Mouse (Mus musculus) forebrain, embryonic 12.5 days (tissue): ENCODE measurements around the gene Epb41l2. TPM values are rescaled to one million over a fixed set of nuclear protein-coding genes. Genes with fewer than 3 reads are reported as not detected.

Experiments used
- ATAC-seq: fragments of 200-750 bp; cut with Nextera tagmentation; 2 replicates; pipeline ENCODE4 v1.8.0; 2017; ENCODE audit warnings: moderate TSS enrichment; ENCODE audit not compliant: low FRiP score
- H3K27ac ChIP-seq: fragments of 300-500 bp; sonication (generic); 2 replicates; pipeline ENCODE4 v1.5.1; 2016; ENCODE audit warnings: mild to moderate bottlenecking
- H3K27me3 ChIP-seq: fragments of 300-500 bp; sonication (generic); 2 replicates; pipeline ENCODE4 v1.6.1; 2016; ENCODE audit warnings: mild to moderate bottlenecking
- H3K36me3 ChIP-seq: fragments of 300-500 bp; sonication (generic); replicated peaks from 2 replicates; pipeline ENCODE4 v1.6.1; 2016; ENCODE audit warnings: mild to moderate bottlenecking
- H3K4me1 ChIP-seq: fragments of 300-500 bp; sonication (generic); 2 replicates; pipeline ENCODE4 v1.6.1; 2016
- H3K4me2 ChIP-seq: fragments of 300-500 bp; sonication (generic); 2 replicates; pipeline ENCODE4 v1.6.1; 2016; ENCODE audit warnings: mild to moderate bottlenecking, moderate library complexity
- H3K4me3 ChIP-seq: fragments of 300-500 bp; sonication (generic); replicated peaks from 2 replicates; pipeline ENCODE4 v1.5.1; 2016; ENCODE audit warnings: mild to moderate bottlenecking
- H3K9ac ChIP-seq: fragments of 300-500 bp; sonication (generic); 2 replicates; pipeline ENCODE4 v1.6.1; 2016; ENCODE audit warnings: mild to moderate bottlenecking
- H3K9me3 ChIP-seq: fragments of 300-500 bp; sonication (generic); 2 replicates; pipeline ENCODE4 v1.6.1; 2016
- WGBS: fragments of 180-500 bp; shearing (Covaris S2); methylation state at CpG from one replicate; pipeline ENCODE4 v1.1.7; 2016; 5-methylcytosine and 5-hydroxymethylcytosine counted together
- polyA plus RNA-seq: library from polyadenylated mRNA; unstranded; fragments of >200 nt; fragmentation: Nextera tagmentation; extraction: Ambion mirVana; gene quantifications from 2 replicates; pipeline ENCODE4 v1.2.1, GENCODE M21; 2016

The Epb41l2 gene
- polyA plus RNA-seq, 1 experiment from 2014 or later, result 42.7 TPM

DNA sequence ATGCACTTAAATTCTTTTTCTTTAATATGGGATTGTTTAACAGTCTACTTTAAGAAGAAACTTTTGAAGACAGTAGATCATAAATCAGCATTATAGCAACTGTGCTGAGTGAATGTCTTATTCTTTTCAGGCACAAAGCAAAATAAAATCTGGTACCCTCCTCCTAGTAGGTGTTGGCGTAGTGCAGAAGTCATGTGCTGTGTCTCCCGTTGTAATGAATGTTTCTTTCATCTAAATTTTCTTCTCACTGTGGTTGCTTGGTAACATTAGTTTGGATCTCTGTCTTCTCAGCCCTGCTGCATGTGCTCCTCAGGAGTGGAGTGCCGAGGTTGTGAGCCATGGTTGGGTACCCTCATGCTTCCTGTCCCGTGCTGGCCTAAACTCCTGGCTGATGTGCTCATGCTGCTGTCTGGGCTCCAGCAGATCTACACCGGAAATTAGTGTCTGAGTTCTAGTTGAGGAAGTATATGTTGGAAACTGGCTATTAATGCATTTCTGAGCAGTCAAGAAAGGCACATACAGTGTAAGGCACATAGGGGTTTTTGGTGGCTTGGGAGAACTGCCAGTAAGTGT lies 87.4 kb downstream of the Epb41l2 start:
- Histone ChIP-seq H3K4me3 (no peak overlapping the region), H3K9me3 (no peaks in the 10 kb centered on the region), H3K9ac (no peak overlapping the region), H3K27ac (no peak overlapping the region), H3K4me2 (no peak overlapping the region), H3K4me1 (no peaks in the 10 kb centered on the region), H3K27me3 (no peaks in the 10 kb centered on the region), H3K36me3 (no peaks in the 10 kb centered on the region)
- WGBS, result 83% methylated on average over 5 of the region's 5 CpGs
- ATAC-seq, result no peak

DNA sequence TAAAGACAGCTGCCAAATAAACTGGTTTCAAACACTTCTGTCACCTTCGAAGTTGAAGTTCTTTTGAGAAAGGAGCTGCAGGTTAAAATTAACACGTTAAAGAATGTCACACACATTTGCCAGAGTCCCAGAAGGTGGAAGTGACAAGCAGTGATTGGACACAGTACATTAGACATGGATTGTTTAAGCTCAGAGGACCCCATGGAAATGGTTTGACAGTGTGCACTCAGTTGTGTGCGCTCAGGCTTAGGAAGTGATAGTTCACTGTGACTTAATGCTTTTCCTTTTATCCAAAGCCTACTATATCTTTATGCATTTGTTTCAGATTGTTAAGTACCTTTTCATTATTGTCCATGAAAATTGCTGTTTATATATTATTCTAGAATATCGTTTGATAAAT lies 89.1 kb downstream of the Epb41l2 start:
- ATAC-seq, result no peak
- Histone ChIP-seq H3K27me3 (no peaks in the 10 kb centered on the region), H3K9me3 (no peaks in the 10 kb centered on the region), H3K4me3 (no peak overlapping the region), H3K27ac (no peak overlapping the region), H3K9ac (no peak overlapping the region), H3K36me3 (no peaks in the 10 kb centered on the region), H3K4me2 (no peak overlapping the region), H3K4me1 (no peaks in the 10 kb centered on the region)
- 80% methylated on average over 4 of the region's 4 CpGs for WGBS

DNA sequence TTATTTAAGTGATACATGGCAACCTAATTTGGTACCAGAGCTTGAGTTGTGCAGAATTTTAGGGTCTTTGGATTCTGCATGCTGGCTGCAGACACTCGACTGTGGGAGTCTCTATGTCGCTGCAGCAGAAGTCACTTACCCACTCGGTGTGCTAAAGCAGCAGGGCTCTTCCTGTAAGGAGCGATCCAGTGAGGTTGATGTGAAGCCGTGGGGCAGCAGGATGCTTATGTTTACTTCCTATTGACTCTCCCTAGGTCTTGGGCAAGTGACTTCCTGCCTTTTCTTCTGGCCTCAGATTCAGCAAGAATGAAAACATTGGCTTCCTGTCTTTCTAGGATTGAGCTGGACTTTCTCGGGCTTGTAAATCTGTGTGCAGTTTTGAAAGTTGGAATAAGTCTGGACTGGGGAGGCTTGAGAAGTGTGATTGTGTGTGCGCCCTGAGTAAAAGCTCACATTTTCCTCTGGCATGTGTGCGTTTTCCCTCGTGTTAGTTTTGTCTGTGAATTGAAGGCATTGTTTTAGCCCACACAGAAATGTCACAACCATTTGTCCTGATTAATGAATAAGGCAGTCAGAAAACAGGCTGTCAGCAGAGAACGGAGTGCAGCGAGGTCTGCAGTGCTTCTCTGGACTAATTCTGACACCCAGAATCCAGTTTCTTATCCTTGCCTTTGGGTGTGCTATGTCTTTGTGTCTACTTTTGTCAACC lies 89.9 kb downstream of the Epb41l2 start:
- Histone ChIP-seq H3K4me1 (no peaks in the 10 kb centered on the region), H3K27me3 (no peaks in the 10 kb centered on the region), H3K9ac (no peak overlapping the region), H3K9me3 (no peaks in the 10 kb centered on the region), H3K4me3 (no peak overlapping the region), H3K27ac (peak overlapping the region; percentile 19; the same call in 1 of the 2 replicates), H3K36me3 (no peaks in the 10 kb centered on the region), H3K4me2 (no peak overlapping the region)
- ATAC-seq, result no peak
- WGBS, result 63% methylated on average over 11 of the region's 11 CpGs

DNA sequence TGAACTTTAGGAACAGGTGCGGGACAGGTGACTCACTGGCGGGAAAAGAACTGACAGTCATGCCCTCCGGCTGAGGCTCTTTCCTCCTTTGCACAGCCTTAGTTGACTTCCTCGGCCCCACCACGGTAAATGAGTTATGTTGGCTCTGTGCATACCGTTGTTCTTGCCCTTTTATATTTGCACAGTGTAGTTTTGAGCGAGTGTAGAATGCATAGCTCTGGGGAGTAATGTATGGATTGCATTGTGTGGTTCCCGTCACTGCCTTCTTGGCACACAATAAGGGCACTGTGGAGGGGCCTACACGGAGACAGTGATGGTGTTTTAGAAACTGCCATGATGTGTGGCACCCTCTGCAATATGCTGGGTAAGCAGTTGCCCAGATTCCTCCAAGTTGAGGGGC lies 93.6 kb downstream of the Epb41l2 start:
- H3K36me3 ChIP-seq, result no peaks in the 10 kb centered on the region
- no peaks in the 10 kb centered on the region for H3K4me1 ChIP-seq
- H3K4me2 ChIP-seq, result no peak overlapping the region
- H3K27ac ChIP-seq, result no peak overlapping the region
- no peak overlapping the region for H3K9ac ChIP-seq
- H3K9me3 ChIP-seq, result no peaks in the 10 kb centered on the region
- no peak overlapping the region for H3K4me3 ChIP-seq
- 78% methylated on average over 9 of the region's 9 CpGs for WGBS
- ATAC-seq, result no peak
- no peaks in the 10 kb centered on the region for H3K27me3 ChIP-seq

DNA sequence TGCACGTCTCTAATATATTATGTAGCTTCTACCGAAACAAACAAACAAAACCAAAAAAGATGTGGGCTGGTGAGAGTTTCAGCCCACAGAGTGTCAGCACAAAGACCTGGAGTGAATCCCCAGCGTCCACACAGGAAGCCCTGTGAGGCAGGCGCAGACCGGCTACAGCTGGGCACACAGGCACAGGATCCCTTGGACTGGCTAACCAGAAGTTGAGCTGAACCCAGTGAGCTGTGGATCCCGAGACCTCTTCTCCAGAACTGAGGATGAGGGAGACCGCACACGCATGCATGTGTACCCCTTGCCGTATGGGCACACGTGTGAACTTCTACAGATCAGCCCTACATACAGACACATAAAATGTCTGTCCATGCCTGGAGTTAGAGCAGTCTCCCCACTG lies 94.2 kb downstream of the Epb41l2 start:
- H3K4me2 ChIP-seq, result no peak overlapping the region
- no peak for ATAC-seq
- no peaks in the 10 kb centered on the region for H3K4me1 ChIP-seq
- H3K9ac ChIP-seq, result no peak overlapping the region
- H3K27me3 ChIP-seq, result no peaks in the 10 kb centered on the region
- H3K36me3 ChIP-seq, result no peaks in the 10 kb centered on the region
- 95% methylated on average over 10 of the region's 10 CpGs for WGBS
- H3K9me3 ChIP-seq, result no peaks in the 10 kb centered on the region
- H3K4me3 ChIP-seq, result no peak overlapping the region
- no peak overlapping the region for H3K27ac ChIP-seq

DNA sequence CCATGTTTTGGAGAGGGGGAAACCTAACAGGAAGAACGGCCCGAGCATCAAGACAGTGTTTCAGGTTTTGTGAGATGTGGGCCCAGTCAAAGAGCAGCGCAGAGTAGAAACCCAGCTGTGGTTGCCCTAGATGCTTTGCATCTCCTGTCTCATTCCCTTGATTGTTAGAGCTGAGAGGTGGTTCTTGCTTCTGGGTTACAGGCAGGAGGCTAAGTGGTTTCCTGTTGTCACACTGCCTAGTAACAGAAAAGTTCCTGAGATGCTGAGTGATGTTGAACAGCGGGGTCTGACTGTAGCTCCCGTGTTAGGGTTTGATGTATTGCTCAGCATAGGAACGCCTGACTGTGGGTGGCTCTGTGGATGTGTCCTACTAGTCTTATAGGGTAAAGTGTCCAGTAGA lies 97.5 kb downstream of the Epb41l2 start:
- H3K4me1 ChIP-seq, result no peaks in the 10 kb centered on the region
- no peak for ATAC-seq

DNA sequence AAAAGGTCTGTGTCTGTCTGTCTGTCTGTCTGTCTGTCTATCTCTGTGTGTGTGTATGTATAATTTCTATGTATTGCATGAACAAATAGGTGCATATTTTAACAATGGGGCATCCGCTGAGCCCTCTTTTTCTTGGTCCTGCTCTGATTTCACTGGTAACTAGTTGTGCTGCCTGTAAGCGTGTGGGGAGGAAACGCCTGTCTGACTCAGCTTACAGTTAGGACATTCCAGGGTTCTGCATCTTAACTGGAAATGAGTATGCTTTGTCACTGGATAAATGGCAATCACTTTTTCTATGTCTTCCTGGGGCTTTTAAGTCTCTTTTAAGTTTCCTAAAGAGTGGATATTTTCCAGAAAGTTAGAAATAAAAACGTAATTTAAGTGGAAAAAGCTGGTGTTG lies 98.4 kb downstream of the Epb41l2 start:
- no peak for ATAC-seq
- Histone ChIP-seq H3K4me2 (no peak overlapping the region), H3K9ac (no peak overlapping the region), H3K4me1 (no peaks in the 10 kb centered on the region), H3K9me3 (no peaks in the 10 kb centered on the region), H3K27ac (no peak overlapping the region), H3K4me3 (no peak overlapping the region), H3K27me3 (no peaks in the 10 kb centered on the region), H3K36me3 (no peaks in the 10 kb centered on the region)
- 82% methylated on average over 4 of the region's 4 CpGs for WGBS

More for the DNA sequence above, 97.5 kb downstream of the Epb41l2 start:
- Histone ChIP-seq H3K9me3 (no peaks in the 10 kb centered on the region), H3K4me2 (no peak overlapping the region), H3K27me3 (no peaks in the 10 kb centered on the region), H3K36me3 (no peaks in the 10 kb centered on the region), H3K4me3 (no peak overlapping the region), H3K9ac (no peak overlapping the region), H3K27ac (no peak overlapping the region)
- WGBS, result 93% methylated on average over 6 of the region's 6 CpGs

DNA sequence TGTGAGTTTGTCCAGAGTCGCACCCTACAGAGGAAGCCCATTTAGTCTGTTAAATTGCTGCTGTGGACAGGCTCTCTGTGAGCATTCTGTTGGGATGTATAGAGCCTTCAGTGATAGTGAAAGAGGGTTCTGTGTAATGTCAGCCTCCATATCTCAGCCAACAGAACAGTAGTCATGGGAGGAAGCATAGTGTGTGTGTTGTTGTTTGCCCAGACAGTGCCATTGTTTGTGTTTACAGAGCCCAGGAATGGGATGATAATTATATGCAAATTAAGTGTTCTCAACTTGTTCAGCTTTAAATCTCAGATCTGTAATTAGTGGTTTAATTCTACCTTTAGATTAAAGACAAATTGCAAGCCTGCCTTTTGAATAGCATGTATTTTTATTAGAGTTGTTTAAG lies 102.2 kb downstream of the Epb41l2 start:
- WGBS, result 73% methylated on average over 1 of the region's 1 CpGs
- Histone ChIP-seq H3K4me2 (no peak overlapping the region), H3K27me3 (no peaks in the 10 kb centered on the region), H3K9ac (no peak overlapping the region), H3K27ac (no peak overlapping the region), H3K4me1 (no peaks in the 10 kb centered on the region), H3K9me3 (no peaks in the 10 kb centered on the region), H3K36me3 (no peaks in the 10 kb centered on the region), H3K4me3 (no peak overlapping the region)
- ATAC-seq, result no peak

DNA sequence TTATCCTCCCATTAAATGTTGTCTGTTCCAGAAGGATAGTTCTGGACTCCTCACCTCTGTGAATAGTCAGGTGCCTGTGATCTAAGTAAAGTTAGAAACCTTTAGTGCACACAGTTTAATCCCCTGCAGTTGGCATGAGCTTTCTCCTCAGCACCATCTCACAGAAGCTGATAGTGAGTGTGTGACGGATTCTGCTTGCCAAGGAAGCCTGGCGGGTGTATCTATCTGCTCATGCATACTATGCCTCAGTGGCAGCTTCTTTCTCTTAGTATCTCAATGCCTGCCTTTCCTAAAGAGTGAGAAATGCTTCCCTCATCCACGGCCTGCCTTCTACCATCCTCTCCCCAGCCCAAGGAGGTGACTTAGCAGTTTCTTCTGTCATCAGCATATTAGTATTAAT lies 103.1 kb downstream of the Epb41l2 start:
- Histone ChIP-seq H3K4me2 (no peak overlapping the region), H3K9me3 (no peaks in the 10 kb centered on the region), H3K9ac (no peak overlapping the region), H3K4me3 (no peak overlapping the region), H3K36me3 (no peaks in the 10 kb centered on the region), H3K27ac (no peak overlapping the region), H3K27me3 (no peaks in the 10 kb centered on the region), H3K4me1 (no peaks in the 10 kb centered on the region)
- 86% methylated on average over 3 of the region's 3 CpGs for WGBS
- no peak for ATAC-seq

DNA sequence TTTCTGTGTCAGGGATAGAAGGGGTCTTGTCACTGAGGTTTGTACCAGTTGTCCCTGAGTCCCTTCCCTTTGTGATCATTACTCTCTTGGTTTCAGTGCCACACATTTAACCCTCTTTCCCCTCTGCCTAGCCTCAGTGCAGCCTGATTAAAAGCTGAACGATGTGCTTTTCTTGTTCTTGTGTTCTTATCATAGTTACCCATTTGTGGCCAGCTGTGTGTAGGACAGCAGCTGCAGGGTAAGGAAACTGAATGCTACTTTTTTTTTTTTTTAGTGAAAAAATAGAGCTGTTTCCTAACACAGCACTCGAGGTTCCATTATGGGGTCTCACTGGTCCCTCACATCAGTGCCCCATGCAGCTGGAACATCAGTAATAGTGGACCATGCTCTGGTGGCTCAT lies 106.9 kb downstream of the Epb41l2 start:
- H3K9ac ChIP-seq, result no peak overlapping the region
- H3K4me2 ChIP-seq, result no peak overlapping the region
- no peak for ATAC-seq
- H3K9me3 ChIP-seq, result no peaks in the 10 kb centered on the region
- H3K27me3 ChIP-seq, result no peaks in the 10 kb centered on the region
- no peak overlapping the region for H3K4me3 ChIP-seq
- WGBS, result 52% methylated on average over 2 of the region's 2 CpGs
- H3K36me3 ChIP-seq, result no peaks in the 10 kb centered on the region
- no peak overlapping the region for H3K27ac ChIP-seq
- H3K4me1 ChIP-seq, result no peaks in the 10 kb centered on the region

DNA sequence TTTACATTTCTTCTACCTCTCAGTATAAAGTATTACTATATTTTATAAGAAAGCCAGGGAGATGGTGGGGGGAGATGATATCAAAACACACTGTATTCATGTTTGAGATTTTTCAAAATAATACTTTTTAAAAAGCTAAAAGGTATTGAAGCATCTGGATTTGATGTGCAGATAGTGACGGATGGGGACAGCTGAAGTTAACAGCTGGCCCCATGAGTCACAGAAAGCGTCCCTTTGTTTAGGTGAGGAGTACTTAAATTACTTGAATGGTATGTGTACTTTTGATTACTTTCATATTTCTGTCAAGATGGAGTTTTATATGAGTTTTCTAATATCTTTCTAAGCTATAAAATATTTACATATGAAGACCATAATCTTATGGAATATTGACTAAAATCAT lies 112.3 kb downstream of the Epb41l2 start:
- Histone ChIP-seq H3K27ac (no peak overlapping the region), H3K36me3 (0 out of 2 replicates have a peak, but pooled peaks cover 3% of the 10 kb centered on the region), H3K4me3 (no peak overlapping the region), H3K9ac (no peak overlapping the region), H3K4me1 (no peaks in the 10 kb centered on the region), H3K27me3 (no peaks in the 10 kb centered on the region), H3K4me2 (no peak overlapping the region), H3K9me3 (no peaks in the 10 kb centered on the region)
- no peak for ATAC-seq
- WGBS, result 85% methylated on average over 2 of the region's 2 CpGs

DNA sequence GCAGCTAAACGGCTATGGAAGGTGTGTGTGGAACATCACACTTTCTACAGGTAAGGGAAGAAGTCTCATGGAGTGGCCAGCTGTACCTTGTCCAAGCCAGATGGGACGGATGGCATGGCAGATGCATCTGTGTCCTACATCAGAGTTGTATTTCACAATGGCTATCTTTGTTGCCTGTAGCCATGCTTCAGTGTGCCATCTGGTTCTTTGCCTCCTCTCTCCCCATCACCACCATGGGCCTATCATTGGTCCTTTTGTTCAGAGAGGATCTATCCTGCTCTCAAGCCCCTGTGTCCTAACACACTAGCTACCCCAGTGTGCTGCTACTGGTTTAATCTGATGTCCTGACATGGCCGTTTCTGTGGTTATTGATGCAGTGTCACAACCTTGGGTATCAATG lies 120.1 kb downstream of the Epb41l2 start:
- ATAC-seq, result no peak
- no peaks in the 10 kb centered on the region for H3K4me1 ChIP-seq
- no peaks in the 10 kb centered on the region for H3K9me3 ChIP-seq
- H3K9ac ChIP-seq, result no peak overlapping the region
- no peak overlapping the region for H3K27ac ChIP-seq
- no peaks in the 10 kb centered on the region; the same call in 1 of the 2 replicates for H3K36me3 ChIP-seq
- H3K27me3 ChIP-seq, result no peaks in the 10 kb centered on the region
- H3K4me3 ChIP-seq, result no peak overlapping the region
- H3K4me2 ChIP-seq, result no peak overlapping the region
- WGBS, result 99% methylated on average over 3 of the region's 3 CpGs

DNA sequence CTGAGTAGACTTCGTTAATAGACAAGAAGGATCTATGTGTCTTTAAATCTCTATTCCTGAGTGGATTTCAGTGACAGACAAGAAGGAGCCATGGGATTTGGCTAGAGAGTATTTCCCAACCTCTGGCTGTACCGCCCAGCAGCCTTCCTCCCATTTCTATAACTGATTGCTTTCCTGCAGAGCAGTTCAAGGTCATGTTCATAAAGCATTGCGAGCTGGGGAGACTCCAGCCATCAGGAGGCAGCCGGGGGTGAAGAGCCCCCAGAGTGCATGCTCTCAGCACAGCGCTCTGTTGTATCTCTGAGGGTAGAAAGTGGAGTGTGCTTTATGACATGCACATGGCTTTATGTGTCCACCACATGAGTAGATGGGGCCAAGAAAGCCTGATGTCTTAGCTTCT lies 123.2 kb downstream of the Epb41l2 start:
- WGBS, result 71% methylated on average over 5 of the region's 5 CpGs
- Histone ChIP-seq H3K9ac (no peak overlapping the region), H3K36me3 (no peaks in the 10 kb centered on the region; the same call in 1 of the 2 replicates), H3K4me1 (no peaks in the 10 kb centered on the region), H3K9me3 (no peaks in the 10 kb centered on the region), H3K4me3 (no peak overlapping the region), H3K27me3 (no peaks in the 10 kb centered on the region), H3K27ac (no peak overlapping the region), H3K4me2 (no peak overlapping the region)
- no peak for ATAC-seq
